Mouse (Mus musculus) right cerebral cortex, adult 18-20 months (tissue): Measurements from ENCODE around the gene Kctd15.
A peak's percentile ranks its signal among the peaks of the same experiment; 100 is the strongest.

Source experiments
- DNase-seq: peaks from one replicate; pipeline ENCODE4 v3.0.0; 2022; ENCODE audit warnings: mixed read lengths

Gene Kctd15

GRCm38 (mm10) chr7:34662227-34662626 lies 5.7 kb upstream of the Kctd15 start:
- DNase-seq = no peak

DNA sequence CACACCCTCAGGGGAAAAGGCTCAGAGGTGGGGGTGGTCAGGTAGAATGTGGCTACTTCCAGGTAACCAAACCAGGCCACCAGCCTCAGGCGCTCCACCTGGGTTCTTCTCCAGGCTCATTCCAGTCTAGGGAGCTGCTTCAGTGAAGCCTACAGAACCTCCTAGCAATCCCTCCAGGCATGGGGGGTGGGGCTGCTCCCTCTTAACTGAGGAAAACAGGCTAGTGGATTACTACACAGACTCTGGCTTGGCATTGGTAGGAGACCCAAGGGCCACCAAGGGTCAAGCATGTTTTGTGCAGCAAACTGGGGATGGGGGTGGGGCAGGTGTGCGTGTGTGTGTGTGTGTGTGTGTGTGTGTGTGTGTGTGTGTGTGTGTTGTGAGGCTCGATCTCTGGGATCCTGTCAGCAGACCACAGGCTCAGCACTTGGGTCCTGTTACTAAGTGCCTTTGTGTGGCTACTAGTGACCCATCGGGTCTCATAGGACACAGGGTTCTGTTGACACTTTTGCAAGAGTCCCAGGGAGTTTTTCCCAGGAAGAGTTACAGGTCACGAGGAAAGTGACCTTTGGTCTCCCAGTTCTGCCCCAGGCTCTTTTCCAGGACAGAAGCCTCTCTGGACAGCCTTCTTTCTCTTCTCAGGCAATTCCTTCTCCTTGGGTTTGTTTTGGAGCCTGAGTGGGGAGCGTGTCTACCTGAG lies 3.0 kb upstream of the Kctd15 start:
- no peak for DNase-seq

DNA sequence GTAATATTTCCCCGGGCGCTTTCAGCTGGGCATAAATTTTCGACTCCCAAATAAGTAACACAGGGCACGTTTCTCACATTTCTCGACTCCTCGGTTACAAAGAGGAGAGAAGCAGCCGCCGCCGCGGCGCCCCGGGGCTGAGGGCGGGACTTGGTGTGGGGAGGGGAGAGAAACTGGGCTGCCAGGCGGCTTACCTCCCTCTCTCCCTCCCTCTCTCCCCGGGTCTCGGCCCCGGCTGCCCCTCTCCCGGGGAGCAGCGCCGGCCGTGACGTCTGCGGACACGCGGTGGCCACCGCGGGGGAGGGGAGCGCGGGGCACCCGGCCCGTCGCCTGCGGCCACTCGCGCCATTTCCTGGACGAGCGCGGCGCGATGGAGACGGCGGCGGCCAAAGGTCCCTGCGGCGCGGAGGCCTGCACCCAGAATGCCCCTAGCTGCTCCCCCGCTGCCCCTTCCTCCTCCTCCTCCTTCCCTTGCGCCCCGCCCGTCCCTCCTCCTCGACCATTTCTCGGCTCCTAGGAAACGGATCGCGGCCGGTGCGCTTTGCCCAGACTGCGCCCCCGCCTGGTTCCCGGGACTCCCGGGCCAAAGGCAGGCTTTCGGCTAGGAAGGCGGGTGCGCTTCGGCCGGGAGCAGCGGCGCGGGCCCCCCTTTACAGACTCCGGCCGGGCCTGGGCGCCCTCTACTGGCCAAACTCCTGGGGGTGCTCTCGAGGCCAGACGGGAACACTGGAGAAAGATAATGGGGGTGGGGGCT lies 1.3 kb downstream of the Kctd15 start:
- peak; percentile 84 for DNase-seq

- peak; percentile 53 for DNase-seq
Measured at GRCm38 (mm10) chr7:34654441-34655085, 2.0 kb downstream of the Kctd15 start.

GRCm38 (mm10) chr7:34653731-34654440 lies 2.6 kb downstream of the Kctd15 start:
- no peak for DNase-seq

DNA sequence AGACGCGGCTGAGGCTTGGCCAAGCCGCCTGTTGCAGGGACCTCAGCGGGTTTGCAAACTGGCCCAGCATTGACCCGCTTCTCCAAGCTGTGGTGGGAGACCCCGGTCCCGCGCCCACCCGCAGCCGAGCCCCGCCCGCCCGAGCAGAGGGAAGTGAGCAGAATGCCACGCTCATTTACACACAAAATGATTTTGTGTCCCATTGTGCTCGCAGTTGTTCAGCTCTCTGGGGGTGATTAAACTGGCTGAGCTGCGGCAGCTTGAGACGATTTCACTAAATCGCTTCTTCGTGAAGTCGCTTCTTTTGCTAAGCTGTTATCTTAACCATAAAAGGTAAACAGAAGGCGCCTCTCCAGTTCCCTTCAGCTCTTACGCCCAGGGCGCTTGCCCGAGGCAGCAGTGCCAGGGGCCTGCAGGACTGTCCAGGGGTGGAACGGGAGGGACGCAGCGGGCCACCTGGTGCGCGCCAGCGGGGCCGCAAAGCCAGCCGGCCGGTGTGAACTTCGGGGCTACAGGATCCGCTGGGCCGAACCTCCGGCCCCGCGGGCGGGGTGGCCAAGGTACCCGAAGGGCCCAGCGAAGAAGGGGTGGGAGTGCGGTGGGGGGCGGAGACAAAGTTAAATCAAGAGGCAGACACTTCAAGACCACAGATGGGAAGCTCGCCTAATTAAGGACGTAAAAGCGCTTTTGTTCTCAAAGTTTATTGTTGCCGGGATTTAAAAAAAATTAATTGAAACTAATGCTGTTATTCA lies 3.6 kb downstream of the Kctd15 start:
- no peak for DNase-seq

DNA sequence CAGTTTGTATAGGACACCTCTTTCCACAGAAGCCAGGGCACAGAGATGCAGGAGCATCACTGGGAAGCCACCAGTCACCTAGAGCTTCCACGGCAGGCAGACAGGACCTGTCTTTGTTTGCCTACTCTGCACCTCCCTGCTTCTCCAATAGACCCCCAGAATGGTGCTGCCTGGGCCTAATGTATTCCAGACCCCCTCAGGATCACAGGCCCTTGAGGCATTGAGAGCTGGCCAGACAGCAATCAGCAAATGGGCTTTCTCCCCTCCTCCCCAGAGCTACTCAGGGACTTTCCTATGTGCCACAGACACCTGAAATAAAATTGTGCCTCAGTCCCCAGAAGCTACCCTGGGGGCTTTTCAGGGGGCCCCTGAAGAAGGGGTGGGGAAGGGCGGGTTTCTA lies 5.2 kb downstream of the Kctd15 start:
- DNase-seq = no peak

GRCm38 (mm10) chr7:34647052-34647451 lies 9.5 kb downstream of the Kctd15 start:
- peak; percentile 28 for DNase-seq

DNA sequence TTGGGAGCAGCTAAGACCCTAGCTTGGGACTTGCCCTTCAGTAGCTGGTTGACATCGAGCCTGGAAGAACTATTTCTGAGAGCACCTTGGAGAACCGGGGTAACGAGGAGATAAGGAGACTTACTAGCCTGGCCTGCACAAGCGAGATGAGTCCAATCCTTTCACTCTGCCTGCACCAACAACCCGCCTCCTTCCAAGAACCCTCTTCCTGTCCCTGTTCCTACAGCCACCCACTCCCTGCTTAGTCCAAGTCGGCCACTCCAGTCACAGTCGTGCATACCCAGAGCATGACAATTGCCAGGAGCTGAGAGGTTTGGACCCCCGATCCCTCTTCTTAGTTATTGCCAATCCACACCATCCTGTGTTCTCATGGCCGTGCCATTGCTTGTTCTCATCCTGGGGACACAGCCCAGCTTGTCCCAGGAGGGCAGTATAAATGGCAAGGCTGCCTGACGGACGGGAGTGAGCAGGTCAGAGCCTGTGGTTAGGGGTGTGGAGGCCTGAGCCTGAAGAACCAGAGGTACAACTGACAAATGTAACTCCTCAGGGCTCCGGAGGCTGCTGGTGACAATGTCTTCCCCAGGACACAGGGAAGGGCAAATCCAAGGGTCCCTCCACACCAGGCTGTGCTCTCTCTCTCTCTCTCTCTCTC lies 10.3 kb downstream of the Kctd15 start:
- peak; percentile 23 for DNase-seq

- DNase-seq = no peak
Measured at GRCm38 (mm10) chr7:34645623-34646022, 10.9 kb downstream of the Kctd15 start.

- no peak for DNase-seq
Measured at GRCm38 (mm10) chr7:34644591-34644990, 11.9 kb downstream of the Kctd15 start.

GRCm38 (mm10) chr7:34643329-34643728 lies 13.2 kb downstream of the Kctd15 start:
- no peak for DNase-seq

GRCm38 (mm10) chr7:34641968-34642367 lies 14.6 kb downstream of the Kctd15 start:
- no peak for DNase-seq

GRCm38 (mm10) chr7:34639798-34640197 lies 16.7 kb downstream of the Kctd15 start:
- no peak for DNase-seq

GRCm38 (mm10) chr7:34636661-34637060 lies 19.9 kb downstream of the Kctd15 start:
- DNase-seq = no peak

DNA sequence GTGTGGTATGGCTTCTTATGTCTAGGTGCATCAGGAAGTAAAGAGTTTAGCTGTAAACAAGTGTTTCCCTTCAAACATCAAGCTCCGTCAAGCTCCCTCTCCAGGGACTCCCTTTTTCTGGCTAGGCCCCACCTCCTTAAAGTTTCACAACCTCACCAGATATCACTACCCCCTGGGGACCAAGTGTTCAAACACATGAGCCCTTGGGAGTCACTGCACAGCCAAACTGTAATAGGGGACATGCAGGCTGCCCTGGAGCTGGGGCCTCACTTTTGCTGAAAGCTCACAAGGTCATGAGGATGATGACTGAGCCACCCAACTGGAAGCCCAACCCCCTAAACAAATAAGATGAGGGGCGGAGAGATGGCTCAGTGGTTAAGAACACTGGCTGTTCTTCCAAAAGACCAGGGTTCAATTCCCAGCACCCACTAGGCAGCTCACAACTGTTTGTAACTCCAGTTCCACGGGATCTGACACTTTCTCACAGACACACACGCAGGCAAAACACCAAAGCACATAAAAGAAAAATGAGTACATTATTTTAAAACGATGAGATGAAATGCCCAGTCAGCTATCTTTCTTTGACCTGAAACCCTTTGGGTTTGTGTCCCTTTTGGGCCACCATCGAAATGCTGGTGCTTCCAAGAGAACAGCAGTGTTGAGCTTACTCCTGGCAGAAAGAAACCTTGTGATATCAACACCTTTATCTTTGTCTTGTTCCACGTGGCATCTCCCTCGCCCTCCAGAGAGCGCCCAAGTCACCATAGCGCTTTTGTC lies 23.4 kb downstream of the Kctd15 start:
- no peak for DNase-seq

DNA sequence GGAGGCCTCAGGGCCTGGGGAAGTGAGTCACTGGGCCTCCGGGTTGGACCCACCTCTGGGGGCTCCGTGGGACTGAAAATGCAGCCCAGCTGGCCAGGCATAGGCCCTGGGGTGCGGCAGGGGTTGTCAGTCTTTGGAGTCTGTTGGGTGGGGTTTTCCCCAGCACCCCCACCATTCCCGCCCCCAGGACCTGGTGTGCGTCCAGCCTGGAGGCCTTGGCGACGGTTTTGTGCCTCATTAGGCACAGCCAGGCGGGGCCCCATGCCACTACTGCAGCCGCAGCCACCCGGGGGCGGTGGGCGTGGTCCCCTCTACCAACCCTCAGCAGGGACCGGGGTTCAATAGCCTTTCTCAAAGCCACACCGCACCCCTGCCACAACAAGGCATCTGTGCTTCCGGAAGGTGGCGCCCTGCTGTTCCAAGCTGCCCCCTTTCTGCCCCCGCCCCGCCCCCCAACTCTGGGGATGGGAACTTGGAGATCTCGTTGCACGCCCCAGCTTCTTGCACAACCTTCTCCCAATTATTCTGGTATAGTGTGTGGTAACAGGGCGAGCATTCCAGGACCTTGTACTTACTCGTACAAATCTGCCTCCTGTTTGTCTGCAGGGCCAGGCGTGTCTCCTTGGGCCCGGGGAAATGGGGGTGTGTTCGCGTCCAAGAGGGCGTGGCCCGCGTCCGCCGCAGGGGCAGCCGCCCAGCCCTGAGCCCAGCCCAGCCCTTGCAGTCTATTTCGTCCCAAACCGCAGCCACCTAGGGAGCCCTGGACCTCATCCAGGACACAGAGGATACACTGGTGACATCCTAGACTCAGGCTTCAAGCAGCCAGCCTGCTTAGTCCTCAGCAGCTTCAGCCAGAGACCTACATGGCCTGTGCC lies 26.1 kb downstream of the Kctd15 start:
- peak; percentile 35 for DNase-seq

DNA sequence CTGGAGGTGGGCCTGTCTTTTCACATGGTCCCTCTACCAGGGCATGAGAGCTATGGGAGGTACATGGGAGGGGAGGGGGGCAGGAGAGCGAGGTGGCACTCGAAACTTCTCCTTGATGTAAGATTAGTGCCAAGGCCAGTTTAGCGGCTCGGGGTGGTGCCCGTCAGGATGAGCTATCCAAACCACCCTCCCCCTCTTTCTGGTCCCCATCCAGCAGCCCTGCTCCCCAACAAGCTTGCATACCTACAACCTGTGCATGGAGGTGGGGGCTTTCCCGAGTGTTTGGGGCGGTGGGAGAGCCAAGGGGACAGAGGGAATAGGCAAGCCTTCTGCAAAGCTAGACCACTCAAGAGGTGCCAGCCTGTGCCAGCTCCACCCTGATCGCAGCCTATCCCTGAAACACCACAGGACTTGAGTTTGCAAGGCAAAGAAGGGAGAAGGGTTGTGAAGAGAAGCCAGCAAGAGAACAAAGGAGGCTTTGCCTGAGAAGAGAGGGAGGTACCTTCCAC lies 26.8 kb downstream of the Kctd15 start:
- DNase-seq = no peak

- DNase-seq = no peak
Measured at GRCm38 (mm10) chr7:34620411-34620810, 36.1 kb downstream of the Kctd15 start.
